Mouse (Mus musculus) adrenal gland, postnatal 4 days (tissue): ENCODE results near the gene Atxn10. TPM values are rescaled to one million over a fixed set of nuclear protein-coding genes. Genes with fewer than 3 reads are reported as not detected.

Experiments used
- DNase-seq, 2 experiments: peaks; one replicate each; pipeline ENCODE4 v3.0.0; 2021 to 2022; ENCODE audit warnings: low spot score in 2 of 2, mixed read lengths in 2 of 2
- total RNA-seq, 2 experiments: library from RNA; stranded (reverse); gene quantifications; 2 replicates each; pipeline ENCODE4 v1.2.3; 2021

Atxn10 gene
- total RNA-seq, 2 experiments from 2014 or later, result 149 to 156 TPM

DNA sequence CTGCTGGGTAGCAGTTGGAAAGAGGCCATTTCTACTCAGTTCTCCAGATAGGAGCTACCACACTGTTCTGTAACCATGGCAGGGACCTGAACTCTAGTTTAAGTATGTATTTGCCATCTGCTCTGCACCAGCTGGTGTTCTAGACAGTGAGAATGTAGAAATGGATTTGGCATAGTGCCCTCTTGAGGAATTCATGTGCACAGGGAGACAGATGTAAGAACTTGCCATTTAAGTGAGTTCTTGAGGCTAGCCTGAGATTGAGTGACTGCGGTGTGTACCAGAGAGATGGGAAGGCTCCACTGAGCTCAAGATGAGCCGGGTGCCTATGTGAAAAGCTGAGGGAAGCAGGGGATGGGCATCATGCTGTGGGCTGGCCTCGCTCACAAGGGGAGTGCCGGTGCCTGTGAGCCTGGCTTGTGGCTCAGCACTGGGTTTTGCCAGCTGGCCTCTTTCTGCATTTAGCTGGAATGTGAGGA lies 67.2 kb downstream of the Atxn10 start:
- no peak for DNase-seq

DNA sequence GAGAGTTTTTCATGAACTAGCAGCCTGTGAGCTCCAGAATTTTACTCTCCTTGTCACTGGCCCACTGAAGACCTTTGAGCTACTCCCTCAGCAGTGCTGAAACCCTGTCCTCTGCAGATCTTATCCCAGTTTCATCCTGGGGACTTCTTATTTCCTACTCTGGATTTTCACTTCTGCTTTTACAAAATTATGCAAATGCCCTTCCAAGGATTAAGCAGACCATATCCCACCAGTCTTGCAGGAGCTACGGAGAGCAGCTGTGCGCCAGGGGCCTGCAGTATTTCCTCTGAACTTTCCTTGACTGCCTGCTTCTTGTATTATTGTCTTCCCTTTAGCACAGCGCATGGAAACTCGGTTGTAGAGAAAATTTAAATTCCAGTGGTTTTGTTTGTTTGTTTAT lies 68.7 kb downstream of the Atxn10 start:
- no peak for DNase-seq

DNA sequence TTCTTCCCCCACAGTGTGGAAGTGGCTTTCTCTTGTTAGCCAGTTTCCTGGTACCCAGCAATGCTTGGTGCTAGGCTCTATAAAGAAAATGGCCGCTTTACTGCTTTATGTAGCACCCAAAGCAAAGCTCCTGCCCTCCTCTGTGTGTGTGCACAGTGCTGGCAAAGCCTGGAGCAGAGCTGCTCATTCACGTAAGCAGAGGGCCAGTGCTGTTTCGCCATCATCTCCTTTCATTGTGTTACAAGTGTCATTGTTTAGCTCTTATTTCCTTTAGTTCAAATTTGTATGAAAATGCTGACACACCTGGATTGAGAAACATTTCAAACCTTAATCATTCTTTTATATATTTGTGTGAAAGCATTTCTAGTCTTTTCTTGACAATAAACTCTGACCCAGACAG lies 69.5 kb downstream of the Atxn10 start:
- DNase-seq, result no peak

DNA sequence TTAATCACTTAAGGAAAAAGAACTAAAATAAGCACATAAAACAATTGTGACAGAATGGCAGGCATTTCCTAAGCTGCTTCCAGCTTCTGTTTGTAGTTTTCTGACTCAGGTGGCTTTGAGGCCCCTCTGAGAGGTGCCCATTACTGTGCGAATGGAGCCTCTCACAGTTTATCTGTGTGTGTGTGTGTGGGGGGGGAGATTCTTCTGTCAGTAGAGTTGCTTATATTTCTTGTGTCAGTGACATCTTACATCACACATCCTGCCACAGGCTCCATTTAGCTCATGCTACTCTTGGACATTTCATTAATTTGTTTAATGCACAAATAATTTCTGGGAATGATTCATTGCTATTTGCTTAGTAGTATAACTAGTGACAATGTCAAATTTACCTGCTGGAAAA lies 70.8 kb downstream of the Atxn10 start:
- no peak for DNase-seq

DNA sequence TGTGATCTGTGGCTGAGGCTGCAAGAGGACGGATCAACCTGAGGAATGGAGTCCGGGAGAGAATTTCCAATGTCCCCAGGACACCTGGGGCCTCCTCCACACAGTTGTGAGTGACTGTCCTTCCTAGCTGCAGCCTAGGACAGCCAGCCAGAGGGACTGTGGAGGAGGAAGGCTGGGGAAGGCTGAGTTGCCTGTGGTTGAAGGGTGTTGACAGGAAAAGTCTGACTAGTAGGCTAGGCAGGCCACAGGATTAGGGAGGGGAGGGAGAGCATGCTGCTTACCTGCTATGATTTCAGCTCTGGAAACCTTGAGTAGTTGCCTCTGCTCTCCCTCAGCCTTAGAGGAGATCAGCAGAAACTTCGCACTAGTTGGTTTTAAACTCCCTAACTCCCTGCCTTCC lies 71.3 kb downstream of the Atxn10 start:
- no peak for DNase-seq

DNA sequence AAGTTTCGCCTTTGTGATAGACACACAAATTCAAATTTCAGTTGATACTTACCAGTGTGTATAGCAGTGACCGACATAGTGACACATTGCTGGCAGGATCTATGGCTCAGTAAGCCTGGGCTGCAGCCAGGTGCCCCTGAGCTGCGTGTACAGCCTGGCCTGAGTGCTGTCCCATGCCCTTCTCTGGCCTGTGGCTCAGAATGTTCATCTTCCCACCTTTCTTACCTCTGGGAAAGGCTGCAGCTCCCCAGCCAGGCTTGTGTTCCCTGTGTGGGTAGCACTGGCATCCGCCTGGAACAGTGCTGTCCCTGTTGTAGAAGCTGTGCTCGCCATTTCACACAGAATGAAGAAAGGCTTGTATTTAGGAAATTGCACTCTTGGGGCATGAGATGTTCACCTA lies 72.7 kb downstream of the Atxn10 start:
- DNase-seq, result no peak

DNA sequence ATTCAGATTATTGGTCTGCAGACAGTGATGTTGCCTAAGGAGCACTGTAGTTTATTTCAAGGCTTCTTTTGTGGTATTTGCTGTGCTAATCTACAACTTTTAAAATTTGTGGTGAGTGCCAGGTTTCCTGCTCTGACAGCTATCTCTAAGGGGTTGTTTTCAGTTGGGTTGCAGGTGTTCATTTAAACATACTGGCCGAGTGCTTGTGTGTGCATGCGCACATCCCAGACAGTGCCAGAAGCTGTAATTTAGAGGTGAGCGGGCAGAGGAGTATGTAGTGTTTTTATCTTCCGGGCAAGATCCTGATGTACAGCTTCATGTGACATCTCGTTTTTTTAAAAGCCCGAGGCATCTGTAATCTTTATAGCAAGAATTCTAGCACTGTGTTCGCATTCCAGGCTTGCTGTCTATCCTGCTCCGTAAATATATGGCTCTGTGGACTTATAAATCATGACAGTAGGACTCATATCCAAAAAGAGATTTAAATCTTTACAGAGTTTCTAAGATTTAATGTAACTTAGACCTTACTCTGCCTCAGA lies 73.3 kb downstream of the Atxn10 start:
- DNase-seq, result no peak

DNA sequence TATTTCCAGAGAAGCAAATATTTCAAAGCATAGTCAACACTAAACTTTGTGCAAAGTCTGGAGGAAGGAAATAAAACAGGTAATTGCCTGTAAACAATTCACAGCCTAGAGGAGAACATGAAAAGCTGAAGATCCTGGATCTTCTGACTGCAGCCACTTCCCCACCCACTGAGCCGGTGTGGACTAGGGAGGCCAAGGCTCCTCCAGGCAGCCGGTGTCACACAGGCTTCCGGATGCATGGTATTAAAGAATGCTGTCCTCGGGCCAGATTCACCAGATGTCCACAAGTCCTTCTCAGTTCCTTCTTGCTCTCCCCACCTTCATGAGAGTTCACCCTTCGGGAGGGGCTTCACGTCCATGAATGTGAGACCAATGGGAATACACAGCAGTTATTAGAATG lies 73.8 kb downstream of the Atxn10 start:
- DNase-seq, result no peak

DNA sequence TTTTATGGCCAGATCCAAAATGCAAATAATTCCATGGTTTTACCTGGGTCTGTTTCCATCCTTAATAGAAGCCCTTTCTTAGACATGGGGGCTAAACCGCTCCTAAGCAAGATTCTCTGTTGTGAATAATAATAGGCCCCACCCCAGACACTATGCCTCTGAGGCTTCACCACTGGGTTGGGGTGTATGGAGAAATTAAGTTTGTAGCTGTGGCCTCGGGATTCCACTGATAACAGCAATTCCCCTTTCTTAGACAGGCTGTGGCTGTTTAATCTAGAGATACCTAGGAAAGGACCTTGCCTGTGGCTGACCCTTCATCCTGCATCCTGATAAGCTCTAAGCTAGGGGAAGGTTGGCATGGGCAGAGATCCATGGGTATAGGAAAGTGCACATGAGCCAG lies 78.6 kb downstream of the Atxn10 start:
- DNase-seq, result no peak

DNA sequence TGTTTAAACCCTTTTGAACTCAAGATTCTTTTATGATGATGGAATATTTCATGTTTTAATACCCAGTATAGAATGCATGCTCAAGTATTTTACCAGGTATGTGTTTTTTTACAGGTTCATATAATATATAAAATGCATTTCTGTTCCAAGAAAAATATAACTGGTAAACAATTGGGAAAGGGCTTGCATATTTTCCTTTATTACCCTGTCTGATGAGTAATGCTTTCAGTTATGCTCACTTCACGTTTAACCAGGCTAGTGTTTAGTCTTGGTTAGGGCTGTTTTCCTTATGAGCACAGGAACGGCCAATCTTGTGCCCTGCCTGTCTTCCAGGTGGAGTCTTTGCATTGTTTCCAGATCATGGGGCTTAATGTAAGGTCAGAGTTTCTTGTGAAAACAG lies 84.6 kb downstream of the Atxn10 start:
- DNase-seq, result no peak

DNA sequence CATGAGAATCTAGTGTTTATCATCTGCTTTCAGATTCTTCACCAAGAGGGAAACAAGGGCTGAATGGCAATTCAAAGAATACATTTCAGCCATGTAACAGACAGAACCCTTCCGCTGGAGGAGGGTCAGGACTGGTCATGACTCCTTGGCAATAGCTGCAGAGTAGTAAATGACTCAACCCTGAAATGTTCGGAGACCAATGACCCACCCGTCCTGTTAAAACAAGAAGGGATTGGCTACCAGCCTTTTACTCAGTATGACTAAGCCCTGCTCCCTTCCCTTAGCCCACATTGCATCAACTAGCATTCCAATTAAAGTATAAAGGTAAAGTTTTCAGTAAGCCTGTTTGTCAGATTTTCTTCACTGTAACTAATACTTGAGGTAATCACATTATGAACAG lies 88.2 kb downstream of the Atxn10 start:
- no peak for DNase-seq

DNA sequence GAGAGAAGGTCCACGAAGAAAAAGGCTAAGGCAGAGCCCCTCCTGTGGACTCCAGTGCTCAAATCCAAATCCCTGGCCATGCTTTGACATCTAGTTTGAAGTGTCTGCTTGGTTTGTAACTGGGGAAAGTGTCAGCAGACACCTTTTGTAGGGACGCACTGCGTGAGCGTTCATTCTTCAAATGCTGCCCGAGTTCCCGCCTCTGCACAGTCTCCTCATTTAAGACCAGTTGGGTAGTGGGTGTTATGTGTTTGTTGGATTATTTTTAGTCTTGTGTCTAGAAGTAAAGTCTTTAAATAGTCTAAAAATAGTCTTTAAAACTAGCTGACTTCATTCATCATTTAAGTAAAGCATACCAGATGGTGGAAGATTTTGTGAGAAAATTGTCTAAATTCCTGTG lies 92.1 kb downstream of the Atxn10 start:
- no peak for DNase-seq

DNA sequence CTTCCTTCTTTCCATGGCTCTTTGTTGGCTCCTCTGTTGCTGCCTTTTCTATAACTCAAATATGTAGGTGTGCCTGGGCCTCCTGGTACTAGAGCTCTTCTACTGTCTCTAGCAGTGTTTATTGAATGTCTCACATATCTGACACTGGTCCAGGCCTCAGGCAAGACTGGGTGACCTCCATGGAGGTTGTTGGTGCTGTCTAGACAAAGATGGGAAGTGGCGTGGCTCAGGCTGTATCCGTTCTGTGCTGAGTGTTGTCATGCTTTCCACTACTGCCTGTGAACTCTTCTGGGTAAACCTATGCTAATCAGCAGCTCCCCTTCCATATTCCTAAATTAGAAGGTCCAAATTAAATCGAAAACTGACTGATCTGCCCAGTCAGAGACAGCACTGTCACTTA lies 106.5 kb downstream of the Atxn10 start:
- DNase-seq, result no peak

DNA sequence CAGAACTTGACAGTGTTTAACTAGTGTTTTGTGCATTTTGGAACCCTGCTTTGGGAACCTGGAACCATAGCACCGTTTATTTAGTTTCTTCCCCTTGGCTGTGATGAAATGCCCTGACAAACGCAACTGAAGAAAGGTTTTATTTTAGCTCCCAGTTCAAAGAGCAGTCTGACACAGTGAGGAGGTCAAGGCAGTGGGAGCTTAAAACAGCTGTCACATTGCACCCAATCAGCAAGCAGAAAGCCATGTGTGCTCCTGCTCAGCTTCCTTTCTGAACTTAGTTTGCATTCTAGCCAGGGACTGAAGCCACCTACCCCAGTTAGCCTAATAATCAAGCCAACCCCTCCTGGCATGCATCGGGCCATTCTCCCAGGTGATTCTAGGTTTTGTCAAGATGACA lies 110.6 kb downstream of the Atxn10 start:
- DNase-seq, result no peak

DNA sequence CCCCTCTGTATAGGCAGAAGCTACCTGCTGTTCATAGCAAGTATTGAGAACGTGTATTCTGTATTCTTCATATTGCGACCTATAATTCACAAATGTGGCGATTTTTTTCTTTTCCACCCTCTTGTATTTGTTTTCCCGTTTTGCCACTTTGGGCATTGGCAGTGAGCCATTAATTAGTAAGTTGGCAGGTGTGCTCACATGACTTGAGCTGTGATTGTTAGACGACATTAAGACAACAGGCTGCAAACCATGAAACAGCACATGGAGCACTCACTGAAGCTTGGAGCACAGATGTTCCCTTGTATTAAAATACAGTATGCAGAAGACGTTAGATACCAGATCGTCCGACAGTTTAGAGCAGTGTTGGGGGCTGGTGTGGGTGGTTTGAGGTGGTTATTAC lies 120.8 kb downstream of the Atxn10 start:
- DNase-seq, result no peak

DNA sequence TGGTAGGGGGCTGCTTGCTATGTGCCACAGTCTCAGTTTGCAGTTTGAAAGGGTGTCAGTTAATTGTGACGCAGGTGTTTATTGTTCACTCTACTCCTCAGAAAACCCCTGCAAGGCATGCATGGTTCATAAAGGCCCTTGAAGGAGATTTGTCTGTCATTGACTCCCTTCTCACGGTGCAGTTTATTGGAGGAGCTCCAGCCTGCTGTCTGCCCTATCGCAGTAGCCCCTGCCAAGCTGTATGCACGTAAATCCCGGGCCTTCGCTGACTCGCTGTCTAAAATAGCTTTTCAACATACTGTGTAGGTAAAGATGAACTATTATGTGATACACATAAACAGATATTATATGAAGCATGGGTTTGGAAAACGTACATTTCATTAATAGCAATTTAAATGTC lies 121.8 kb downstream of the Atxn10 start:
- DNase-seq, result no peak

DNA sequence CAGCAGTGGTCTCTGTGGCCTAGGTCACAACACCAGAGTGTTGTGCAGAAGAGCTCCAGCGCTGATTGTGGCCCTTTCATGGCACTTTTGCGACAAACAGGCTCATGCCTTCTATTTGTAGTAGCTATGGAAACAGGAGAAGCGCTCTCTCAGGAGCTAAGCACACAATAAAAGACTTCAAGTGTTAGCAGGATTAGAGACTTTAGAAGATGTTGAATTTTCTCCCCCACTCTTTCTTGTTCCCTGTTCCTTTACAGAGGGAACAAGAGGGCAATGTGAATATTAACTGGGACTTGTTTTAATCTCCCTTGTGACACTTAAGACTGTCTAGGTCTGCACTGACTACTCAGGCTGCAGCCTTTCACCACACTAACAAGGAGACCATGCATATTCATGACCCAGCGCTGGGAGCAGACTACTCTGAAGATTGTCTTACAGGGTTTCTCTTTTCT lies 122.6 kb downstream of the Atxn10 start:
- no peak for DNase-seq

DNA sequence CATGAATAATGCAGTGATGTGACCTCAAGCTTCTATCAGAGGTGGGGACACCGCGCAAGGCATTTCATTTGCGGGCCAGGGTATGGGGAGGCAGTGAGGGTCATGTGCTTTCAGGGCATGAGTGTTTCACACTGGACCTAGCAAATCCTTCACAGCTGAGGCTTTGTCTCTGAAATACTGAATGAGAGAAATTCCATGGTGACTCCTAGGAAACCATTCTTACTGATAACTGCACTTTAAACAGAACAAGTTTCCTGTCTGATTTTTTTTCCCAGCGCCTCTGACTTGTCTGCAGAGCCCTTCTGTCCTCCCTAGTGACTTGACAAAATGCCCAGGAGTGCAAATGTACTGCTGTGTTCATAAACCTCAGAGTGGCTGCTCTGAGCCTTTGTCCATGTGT lies 125.5 kb downstream of the Atxn10 start:
- no peak for DNase-seq

DNA sequence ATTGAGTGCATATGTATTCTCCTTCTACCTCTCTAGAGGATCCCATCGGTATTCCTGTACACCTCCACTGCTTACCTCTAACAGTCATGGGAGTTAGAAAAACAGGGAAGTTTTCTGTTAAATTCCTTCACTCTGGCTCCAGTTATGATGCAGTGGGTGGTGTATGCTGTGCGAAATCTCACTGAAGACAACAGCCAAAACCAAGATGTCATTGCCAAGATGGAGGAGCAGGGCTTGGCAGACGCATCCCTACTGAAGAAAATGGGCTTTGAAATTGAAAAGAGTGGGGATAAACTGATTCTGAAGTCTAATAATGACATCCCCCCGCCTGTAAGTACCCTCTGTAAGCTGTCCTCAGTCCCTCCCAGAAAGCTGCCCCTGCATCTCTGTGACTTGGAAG lies 126.1 kb downstream of the Atxn10 start:
- DNase-seq, result no peak

DNA sequence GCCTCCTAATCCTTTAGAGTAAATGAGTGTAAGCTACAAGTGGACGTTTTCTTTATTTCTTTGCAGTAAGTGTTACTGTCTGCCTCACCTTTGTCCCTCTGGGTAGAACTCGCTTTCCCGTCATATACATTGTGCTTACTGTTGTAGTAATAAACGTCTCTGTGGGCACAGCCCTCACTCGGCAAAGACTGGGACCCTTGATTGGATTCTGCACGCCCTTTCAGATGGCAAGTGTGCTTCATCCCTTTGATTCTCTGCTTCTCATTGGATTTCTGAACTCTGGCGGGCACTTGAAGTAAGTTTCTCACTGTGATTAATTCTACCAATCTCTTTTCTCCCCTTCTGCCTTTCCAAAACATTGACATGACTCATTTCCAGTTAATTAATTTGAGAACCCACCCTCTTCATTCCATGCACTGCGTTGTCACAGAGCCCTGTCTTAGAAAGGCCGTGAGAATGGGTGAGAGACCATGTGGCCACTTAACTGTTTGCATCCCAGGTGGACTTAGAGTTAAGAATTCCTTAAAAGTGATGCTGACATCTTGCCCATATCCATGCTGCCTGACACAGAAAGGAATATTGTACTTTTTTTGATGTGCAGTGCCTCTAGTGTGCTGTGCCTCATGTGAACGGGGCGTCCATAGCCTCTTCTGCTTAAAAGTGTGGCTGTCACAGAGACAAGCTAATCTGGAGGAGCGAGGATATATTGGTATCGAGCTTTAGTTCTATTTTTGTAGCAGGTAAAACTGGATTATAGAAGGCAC lies 127.2 kb downstream of the Atxn10 start:
- DNase-seq, result no peak

DNA sequence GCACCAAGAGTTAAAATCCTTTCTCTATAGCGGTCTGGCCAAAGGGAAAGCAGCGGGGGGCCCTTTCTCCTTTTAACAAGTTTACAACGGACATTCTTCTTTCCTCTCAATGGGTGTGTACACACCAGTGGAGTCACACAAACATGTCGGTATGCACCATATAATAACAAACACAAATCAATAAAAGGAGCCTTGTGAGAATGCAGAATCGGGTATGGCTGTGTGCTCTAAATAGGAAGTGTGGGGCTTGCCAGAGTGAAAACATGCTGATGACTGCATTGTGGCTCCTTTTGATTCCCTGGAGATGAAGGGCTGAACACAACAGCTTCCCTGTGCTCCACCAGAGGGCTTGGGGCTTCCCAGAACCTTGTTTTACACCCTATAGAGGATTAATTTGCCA lies 128.1 kb downstream of the Atxn10 start:
- no peak for DNase-seq

DNA sequence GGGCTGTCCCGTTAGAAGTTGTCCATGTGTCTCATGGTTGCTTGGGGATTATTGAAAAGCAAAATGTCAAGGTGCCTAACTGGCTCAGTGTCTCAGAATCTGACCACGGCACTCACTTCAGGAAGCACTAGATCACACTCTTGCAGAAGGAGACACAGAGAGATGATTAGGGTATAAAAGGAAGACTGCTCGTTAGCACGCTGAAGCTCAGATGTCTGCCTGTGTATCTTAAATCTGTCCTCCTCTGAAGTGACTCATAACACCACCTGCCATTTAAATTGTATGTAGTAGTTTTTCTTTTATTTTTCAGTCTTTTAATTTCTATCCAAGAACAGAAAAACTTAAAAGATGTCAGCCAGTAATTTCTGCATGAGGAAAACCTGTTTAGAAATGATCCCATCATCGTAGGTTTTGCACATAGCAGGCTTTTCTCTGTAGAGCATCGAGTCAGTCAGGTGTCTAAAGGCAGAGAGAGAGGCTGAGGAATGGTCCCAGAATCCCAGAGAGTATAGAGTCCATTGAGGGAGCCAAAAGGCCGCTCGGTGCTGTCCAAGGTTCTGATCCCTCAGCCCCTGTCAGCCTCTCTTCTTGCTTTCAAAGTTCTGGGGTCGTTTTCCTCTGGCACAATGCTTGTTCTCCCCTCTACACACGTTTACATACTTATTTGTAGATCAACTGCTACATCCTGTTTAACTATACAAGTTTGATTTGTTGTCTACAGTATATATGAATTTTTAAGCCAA lies 128.9 kb downstream of the Atxn10 start:
- no peak for DNase-seq
